Mouse (Mus musculus): ENCODE results near the gene Fance.
A peak's percentile ranks its signal among the peaks of the same experiment; 100 is the strongest.
"Not testable (repeated sequence)": the region's sequence is repeated elsewhere in the genome, so short reads cannot be mapped to it uniquely, and the experiment has no call there.

Gene Fance

DNA sequence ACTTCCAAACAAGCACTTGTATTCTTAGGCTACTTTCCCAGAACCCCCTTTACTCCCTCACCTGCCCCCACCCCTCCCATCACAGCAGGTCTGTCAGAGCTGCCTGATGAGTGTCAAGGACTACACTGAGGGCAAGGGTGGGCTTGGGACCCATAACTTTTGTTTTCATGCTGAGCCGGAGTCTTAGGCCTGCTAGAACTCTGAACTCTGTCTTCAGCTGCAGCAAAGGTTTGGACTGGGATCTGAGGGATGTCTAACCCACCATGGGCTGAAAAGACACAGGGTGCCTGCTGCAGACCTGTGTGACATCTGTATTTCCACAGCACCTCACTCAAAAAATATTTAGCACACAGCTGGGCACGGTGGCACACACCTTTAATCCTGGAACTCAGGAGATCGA is 13.6 kb downstream of the Fance start:
- DNase-seq (ENCODE audit: low read depth, low spot score), result no peak

DNA sequence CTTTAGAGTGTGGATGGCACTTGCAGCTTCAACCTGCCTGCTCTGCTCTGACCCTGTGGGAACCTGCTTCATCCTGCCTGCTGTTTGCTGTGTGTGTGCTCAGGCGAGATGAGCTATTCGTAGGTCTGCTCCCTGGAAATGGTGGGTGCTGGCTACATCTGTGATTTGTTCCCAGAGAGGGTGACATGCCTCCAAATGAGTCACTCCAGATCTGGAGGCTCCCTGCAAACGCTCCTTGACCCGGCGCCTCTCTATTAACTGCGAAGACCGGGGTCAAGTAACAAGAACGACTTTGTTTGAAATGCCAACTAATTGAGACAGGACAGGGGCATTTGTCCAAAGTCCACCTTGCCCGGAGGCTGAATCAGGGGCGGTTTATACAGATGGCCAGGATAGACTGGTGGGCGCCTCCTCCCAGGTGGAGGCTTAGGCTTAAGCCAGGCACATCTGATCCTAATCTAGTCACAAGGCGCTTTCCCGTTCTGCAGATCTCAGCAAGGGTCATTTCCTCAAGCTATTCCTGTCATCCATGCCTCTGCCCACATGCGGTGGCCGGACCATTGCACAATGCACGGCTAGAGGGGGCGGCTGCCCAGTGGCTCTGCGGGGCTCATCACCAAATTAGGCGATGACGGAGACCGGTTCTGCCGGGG is 14.5 kb downstream of the Fance start:
- no peak for DNase-seq (ENCODE audit: low read depth, low spot score)

DNA sequence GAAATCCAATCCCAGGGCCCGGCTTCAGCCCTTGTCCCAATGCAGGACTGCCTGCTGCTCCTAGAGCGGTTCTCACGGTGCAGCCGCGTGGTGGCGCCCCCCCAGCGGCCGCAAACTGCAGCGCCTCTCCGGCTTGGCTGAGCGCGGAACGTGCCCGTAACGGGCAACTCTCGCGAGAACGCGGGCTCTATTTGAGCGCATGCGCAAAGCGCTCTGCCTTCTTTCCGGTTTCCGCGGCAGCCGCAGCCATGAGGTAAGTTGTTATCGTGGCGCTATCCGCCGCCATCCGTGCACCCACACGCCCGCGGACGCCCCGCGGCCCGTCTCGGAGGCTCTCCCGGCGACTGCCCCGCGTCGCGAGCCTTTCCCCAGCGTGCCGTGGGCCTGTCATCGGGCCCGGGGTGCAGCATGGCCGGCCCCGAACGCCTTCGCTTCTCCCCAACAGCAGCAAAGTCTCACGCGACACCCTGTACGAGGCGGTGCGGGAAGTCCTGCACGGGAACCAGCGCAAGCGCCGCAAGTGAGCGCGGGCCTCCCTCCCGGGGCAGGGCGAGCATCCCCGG is 15.1 kb downstream of the Fance start, which contains the start of gene Rpl10a:
Rpl10a (plus strand) TSS at position 106 of the 563 bp plus-strand sequence.
- DNase-seq (ENCODE audit: low read depth, low spot score), result peak; percentile 98

GRCm38 (mm10) chr17:28328946-28329345 is 15.6 kb downstream of the Fance start:
- DNase-seq (ENCODE audit: low read depth, low spot score), result no peak

DNA sequence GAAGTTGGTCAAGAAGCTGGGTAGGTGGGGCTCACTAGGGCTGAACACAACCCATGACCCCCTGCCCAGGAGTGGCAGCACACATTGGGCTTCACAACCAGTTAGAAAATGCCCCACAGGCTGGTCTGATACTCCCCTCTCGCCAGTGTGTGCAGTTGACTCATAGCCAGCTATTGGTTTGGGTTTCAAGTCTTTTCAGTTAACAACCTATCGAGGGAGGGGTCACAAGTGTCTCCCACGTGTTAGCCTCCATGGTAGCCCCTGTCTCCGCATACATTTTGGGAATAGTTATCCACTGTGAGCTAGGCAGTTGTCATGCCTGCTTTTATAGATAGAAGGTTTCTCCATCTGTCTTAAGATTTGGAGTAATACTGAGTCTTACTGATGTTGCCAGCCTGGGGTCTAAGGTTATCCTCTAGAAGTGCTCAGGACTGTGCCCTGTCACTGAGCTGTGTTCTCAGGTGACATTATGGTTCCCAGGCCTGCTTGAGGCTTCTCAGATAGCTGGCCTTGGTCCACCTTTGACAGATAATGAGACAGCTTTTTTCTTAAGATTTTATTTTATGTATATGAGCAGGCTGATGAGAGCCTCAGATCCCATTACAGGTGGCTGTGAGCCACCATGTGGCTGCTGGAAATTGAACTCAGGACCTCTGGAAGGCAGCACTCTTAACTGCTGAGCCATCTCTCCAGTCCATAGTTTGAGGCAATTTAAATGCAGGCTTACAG is 16.3 kb downstream of the Fance start:
- no peak for DNase-seq (ENCODE audit: low read depth, low spot score)

- DNase-seq (ENCODE audit: low read depth, low spot score), result no peak
Measured at GRCm38 (mm10) chr17:28330232-28330546, 16.9 kb downstream of the Fance start.

DNA sequence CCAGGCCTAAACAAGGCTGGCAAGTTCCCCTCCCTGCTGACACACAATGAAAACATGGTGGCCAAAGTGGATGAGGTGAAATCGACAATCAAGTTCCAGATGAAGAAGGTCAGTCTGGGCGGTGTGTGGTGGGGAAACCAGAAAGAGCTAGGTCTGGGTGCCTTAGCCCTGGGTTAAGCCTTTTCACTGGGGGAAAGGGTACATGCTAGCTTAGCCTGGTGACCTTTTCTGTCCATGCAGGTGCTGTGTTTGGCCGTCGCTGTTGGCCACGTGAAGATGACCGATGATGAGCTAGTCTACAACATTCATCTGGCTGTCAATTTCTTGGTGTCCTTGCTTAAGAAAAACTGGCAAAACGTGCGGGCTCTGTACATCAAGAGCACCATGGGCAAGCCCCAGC is 17.3 kb downstream of the Fance start:
- DNase-seq (ENCODE audit: low read depth, low spot score), result not testable (repeated sequence)

DNA sequence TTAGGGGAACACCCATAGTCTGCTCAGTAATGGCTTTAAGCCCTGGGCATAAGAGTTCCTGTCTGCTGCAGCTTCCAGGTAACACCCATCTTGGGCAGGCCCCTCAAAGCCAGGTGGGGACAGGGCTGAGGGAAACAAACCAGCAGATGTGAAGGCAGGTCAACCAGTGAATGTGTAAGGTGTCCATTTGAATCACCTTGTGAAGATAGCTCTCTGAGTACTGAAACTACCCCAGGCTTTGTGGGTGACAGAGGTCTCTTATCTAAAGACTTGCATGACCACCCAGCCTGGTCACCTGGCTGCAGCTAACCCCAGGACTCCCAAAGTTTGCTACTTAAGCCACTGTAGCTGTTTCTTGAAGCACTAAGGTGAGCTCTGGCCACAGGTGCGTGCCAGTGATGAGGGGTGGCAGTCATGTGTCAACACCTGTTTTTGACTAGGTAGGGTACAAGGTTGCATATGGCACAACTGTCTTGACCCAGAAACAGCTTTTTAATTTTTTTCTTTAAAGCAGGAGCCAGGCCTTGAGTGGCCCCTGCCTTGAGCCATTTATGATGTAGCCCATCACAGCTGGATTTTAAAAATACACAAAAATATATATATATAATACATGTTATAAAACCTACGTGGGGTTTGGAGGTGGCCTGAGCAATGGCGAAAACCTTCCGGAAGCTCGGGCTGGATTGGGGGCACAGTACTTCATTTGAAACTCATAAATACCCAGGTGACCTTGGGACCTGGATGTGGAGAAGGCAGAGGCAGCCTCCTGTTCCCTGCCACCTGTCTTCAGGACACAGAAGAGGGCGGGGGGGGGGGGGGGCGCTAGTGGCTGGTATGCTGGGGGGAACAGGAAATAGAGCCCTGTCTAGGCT is 18.2 kb downstream of the Fance start:
- no peak for DNase-seq (ENCODE audit: low read depth, low spot score)

DNA sequence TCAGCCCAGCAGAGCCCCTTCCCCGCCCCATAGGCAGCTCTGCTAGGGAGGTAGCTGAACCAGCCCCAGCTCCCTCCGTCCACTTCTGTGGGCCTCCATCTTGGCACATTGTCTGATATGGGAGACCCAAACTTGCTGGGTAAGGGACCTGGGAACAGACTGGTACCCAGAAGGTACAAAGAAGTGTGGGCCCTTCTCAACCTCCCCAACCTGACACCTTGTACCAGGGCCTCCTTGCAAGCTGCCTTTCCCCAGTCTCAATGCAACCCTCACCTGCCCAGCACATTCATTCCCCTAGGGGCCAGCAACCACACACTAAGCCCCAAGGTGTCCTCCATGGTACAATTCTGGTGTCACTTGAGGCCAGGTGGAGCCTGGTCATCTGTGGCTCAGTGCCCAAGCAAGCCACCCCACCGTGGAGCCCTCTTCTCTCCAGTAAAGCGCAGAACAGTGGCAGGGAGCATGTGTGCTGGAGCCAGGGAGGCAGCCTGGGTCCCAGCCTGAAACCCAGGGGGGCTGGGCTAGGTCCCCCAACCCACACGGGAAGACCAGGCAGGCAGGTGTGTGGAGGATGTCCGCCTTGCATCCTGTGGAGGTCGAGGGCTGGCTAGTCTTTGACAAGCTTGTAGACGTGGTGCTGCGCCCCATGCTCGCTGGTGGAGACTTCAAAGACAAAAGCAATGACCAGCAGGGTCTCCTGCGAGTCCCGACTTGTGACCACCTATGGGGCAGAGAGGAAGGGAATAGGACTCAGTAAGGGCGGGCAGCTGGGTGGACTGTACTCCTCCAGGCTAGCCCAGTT is 19.0 kb downstream of the Fance start:
- no peak for DNase-seq (ENCODE audit: low read depth, low spot score)

- no peak for DNase-seq (ENCODE audit: low read depth, low spot score)
Measured at GRCm38 (mm10) chr17:28332915-28333546, 19.7 kb downstream of the Fance start.

DNA sequence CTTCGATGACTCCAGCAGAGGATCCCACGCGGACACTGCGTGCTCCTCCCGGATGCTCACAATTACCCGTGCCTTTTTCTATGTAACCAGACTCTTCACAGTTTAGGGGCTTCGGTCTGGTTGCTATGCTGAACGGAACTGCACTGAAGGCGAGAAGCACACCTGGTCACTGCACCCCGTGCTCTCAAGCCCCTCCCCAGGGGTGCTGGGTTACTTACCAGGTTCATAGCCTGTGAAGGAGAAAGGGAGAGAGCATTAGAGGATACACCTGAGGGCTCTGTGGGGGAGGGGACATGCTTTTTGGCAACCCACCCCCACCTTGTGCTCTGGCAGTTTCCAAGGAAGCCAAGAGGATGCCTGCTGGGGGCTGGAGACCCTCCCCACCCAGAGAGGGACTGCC is 21.9 kb downstream of the Fance start:
- DNase-seq (ENCODE audit: low read depth, low spot score), result no peak

- DNase-seq (ENCODE audit: low read depth, low spot score), result no peak
Measured at GRCm38 (mm10) chr17:28337547-28337946, 24.2 kb downstream of the Fance start.

GRCm38 (mm10) chr17:28340578-28340977 is 27.3 kb downstream of the Fance start:
- DNase-seq (ENCODE audit: low read depth, low spot score), result no peak

DNA sequence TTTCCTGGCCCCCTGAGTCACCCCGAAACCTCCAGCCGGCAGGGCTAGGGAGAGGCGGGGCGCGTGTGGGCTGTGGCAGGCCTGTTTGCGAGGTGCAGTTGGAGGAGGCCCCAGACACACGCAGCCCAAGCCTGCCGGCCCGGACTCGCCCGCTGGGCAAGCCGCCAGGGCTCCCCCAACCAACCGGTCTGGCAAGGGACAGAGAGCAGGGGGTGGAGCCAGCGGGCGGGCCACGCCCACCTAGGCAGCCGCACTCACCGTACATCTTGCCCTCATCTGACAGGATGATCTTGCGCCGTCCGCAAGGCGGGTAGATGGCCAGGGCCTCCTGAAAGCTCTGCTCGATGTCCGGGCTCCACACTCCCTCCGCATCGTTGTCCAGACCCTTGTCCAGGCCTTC is 27.8 kb downstream of the Fance start:
- peak; percentile 75 for DNase-seq (ENCODE audit: low read depth, low spot score)

GRCm38 (mm10) chr17:28344050-28344607 is 30.8 kb downstream of the Fance start:
- DNase-seq (ENCODE audit: low read depth, low spot score), result no peak

DNA sequence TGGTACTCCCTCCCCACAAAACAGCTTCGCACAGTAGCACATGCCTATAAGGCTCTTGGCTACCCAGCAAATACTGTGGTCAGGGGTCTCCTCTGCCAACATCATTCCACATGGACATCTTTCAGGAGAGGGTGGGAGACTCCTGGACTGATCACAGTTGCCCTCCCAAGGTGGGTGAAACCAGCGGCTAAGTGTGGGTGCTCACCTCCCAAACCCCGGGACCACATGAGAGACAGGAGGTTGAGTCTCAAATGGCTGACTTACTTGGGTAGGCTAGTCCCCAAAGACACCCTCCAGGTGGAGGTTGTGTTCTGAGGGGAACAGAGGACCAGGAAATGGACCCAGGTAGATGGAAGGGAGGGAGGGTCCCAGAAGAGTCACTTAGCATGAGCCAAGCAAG is 31.4 kb downstream of the Fance start:
- DNase-seq (ENCODE audit: low read depth, low spot score), result no peak

DNA sequence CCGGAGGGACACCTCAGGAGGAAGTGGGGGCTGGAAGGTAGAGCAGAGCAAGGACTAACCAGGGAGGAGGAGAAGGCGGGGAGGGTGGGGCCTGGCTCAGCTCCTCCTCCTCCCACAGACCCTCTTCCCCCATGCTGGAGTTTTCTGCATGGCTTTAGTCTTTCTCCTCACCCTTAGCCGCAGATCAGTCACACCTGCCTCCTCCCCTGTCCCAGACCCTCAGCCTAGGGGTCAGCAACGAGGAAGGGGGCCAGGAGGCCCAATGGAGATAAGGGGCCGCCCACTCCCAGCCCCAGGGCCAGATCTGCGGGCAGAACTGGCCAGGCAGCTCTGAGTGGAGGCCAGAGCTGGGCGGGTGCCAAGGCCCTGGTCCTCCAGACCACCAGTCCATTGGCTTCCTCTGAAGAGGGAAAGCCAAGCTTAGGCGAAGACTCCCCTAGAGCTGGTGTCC is 32.0 kb downstream of the Fance start:
- no peak for DNase-seq (ENCODE audit: low read depth, low spot score)

DNA sequence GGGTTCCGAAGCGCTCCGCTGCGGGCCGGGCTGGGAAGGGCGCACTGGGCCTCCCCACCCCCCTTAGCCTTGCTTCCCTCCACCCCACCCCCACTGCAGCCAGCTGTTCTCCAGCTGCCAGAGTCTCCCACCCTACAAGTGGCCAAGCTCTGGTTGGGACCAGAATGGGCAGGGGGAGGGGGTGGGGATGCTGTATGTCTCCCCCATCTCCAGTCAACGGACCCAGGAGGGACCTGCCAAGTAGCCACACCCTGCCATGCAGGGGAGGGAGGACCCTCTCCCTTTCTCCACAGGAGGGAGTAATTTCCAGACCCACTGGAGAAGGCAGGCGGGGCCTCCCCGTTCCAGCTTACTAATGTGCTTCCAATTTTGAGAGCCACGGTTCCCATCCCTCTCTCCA is 32.6 kb downstream of the Fance start:
- no peak for DNase-seq (ENCODE audit: low read depth, low spot score)

DNA sequence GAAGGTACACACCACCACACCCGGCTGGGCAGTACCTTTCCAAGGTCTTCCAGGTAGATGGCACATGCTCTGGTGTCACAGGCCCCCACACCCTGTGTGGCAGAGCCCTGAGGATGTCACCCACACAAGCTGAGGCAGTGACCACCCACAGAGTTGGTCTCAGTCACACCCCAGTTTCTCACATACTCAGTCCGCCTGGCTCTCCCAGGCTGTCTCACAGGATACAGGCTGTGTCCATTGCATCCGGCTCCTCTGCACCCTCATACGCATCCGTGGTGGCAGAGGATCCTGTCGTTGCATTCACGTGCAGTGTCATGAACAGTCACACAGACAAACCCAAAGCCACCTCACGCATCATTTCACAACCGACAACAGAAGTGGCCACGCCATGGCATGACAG is 34.0 kb downstream of the Fance start:
- no peak for DNase-seq (ENCODE audit: low read depth, low spot score)

- DNase-seq (ENCODE audit: low read depth, low spot score), result no peak
Measured at GRCm38 (mm10) chr17:28348211-28348610, 34.9 kb downstream of the Fance start.
